ENCODE assay signal across 12 mouse cellular contexts in the genomic region with DNA sequence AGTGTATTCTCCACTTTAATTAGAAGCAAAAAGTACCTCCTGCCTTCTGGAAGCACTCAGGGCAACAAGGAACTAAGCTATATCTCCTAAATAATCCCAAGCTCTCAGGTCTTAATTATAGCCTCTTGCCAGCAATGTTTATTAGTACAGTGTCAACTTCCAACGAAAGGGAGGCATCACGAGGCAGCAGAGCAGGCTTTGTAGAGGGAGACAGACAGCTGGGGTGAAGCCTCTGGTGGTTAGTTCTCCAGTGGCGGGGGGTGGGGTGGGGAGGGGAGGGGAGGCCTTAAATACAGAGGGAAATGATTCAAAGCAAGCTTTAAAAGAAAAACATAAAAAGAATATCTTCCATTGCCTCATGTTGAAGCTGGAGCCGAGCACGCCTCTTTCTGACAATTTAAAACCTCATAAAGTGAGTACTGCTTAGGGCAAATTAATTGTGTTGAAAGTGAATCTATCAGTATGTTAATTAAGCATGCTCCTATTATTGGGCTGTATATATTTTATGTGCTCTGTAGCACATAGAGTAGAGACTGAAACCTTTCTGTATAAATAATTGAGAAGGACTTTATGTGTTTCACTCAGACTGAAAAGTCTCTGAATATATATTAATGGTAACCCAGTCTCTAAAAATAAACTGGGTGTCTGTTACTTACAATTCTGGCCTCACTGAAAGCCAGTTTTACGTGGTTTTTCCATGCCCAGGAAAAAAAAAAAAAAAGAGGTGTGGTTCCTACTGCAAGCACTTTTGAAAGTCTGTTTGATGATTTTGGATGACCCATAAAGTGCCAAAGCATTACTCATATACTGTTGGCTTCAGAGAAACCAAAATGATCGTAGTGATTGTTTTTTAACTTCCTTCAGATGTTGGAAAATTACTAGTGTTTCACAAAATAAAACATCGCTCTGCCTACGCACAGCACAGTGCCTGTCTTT. TPM values are rescaled to one million over a fixed set of nuclear protein-coding genes. Genes with fewer than 3 reads are reported as not detected.
DNase-seq lines count a peak whose midpoint lies in the region; ATAC-seq and TF ChIP-seq lines count a peak whose summit lies in the region.
"Had no signal": no experiment of that assay in that cellular context is flagged by ENCODE, and none has a peak within 500 bp of the region (broad histone marks: within the 10 kb centered on the region; RNA-seq: fewer than 3 reads in every experiment).

No protein-coding gene starts in this region.

- no peaks in the 10 kb centered on the region for H3K9me3 ChIP-seq in forebrain, embryonic 13.5 days (replicated peaks)
- H3K9me3 ChIP-seq in forebrain, embryonic 10.5 days = no peaks in the 10 kb centered on the region
- no peaks in the 10 kb centered on the region for H3K9me3 ChIP-seq in neural tube, embryonic 15.5 days (replicated peaks)
- H3K9me3 ChIP-seq: embryonic facial prominence, embryonic 12.5 days; liver, embryonic 13.5 days; stomach, embryonic 15.5 days had no signal

- H3K27ac ChIP-seq in forebrain, embryonic 13.5 days = no peak overlapping the region
- no peak overlapping the region for H3K27ac ChIP-seq in forebrain, embryonic 10.5 days
- no peak overlapping the region for H3K27ac ChIP-seq in neural tube, embryonic 15.5 days (replicated peaks)
- H3K27ac ChIP-seq: embryonic facial prominence, embryonic 12.5 days; liver, embryonic 13.5 days; stomach, embryonic 15.5 days had no signal

- no peak overlapping the region for H3K4me2 ChIP-seq in forebrain, embryonic 13.5 days
- H3K4me2 ChIP-seq in neural tube, embryonic 15.5 days = peak overlapping the region; percentile 13
- H3K4me2 ChIP-seq: embryonic facial prominence, embryonic 12.5 days; liver, embryonic 13.5 days; stomach, embryonic 15.5 days had no signal

- 43% methylated on average over 9 of the region's 9 CpGs for WGBS in forebrain, embryonic 13.5 days
- 77% methylated on average over 9 of the region's 9 CpGs for WGBS in forebrain, embryonic 10.5 days
- WGBS in lung, adult 2 months = 33% methylated on average over 9 of the region's 9 CpGs
- 40% methylated on average over 9 of the region's 9 CpGs for WGBS in neural tube, embryonic 15.5 days

- DNase-seq in forebrain, embryonic 10.5 days (ENCODE audit: extremely low spot score, low spot score) = no peak
- peak; percentile 21 for DNase-seq in lung, postnatal 36 days
- no peak for DNase-seq in lung, adult 2 months
- peak; percentile 29 for DNase-seq in forelimb bud, embryonic 11.5 days (ENCODE audit: low read depth, low spot score)
- DNase-seq in gastrocnemius, postnatal 14 days = no peak
- DNase-seq: liver, embryonic 13.5 days had no signal

- peak; percentile 65; the same call in 1 of the 2 replicates for ATAC-seq in forebrain, embryonic 13.5 days
- ATAC-seq in neural tube, embryonic 15.5 days (ENCODE audit: low FRiP score) = peak; percentile 82; the same call in 1 of the 2 replicates
- no peak for ATAC-seq in erythroid progenitor cell, adult 5-6 weeks (replicated peaks; ENCODE audit: low FRiP score, poor library complexity, severe bottlenecking)
- ATAC-seq: hindbrain, embryonic 16.5 days had no signal

- H3K27me3 ChIP-seq in forebrain, embryonic 13.5 days = no peaks in the 10 kb centered on the region
- H3K27me3 ChIP-seq in forebrain, embryonic 10.5 days (ENCODE audit: poor library complexity, severe bottlenecking) = no peaks in the 10 kb centered on the region
- no peaks in the 10 kb centered on the region for H3K27me3 ChIP-seq in neural tube, embryonic 15.5 days (replicated peaks)
- H3K27me3 ChIP-seq: embryonic facial prominence, embryonic 12.5 days; liver, embryonic 13.5 days; stomach, embryonic 15.5 days had no signal

- TF ChIP-seq POLR2A in lung, adult 2 months (IDR thresholded peaks at IDR 0.05; ENCODE audit: borderline replicate concordance, extremely low read depth, low read depth, low read length) = no peak

- H3K36me3 ChIP-seq in forebrain, embryonic 13.5 days (ENCODE audit: poor library complexity, severe bottlenecking) = no peaks in the 10 kb centered on the region
- H3K36me3 ChIP-seq in forebrain, embryonic 10.5 days (replicated peaks) = no peaks in the 10 kb centered on the region
- no peaks in the 10 kb centered on the region for H3K36me3 ChIP-seq in neural tube, embryonic 15.5 days
- H3K36me3 ChIP-seq: embryonic facial prominence, embryonic 12.5 days; liver, embryonic 13.5 days; stomach, embryonic 15.5 days had no signal

- H3K4me3 ChIP-seq in forebrain, embryonic 13.5 days = no peak overlapping the region
- no peak overlapping the region for H3K4me3 ChIP-seq in forebrain, embryonic 10.5 days
- no peak overlapping the region for H3K4me3 ChIP-seq in lung, adult 2 months (replicated peaks; ENCODE audit: extremely low read depth, low read depth, low read length)
- no peak overlapping the region for H3K4me3 ChIP-seq in neural tube, embryonic 15.5 days (replicated peaks)
- H3K4me3 ChIP-seq: embryonic facial prominence, embryonic 12.5 days; liver, embryonic 13.5 days; stomach, embryonic 15.5 days had no signal

- H3K9ac ChIP-seq in forebrain, embryonic 13.5 days = no peak overlapping the region
- no peak overlapping the region for H3K9ac ChIP-seq in neural tube, embryonic 15.5 days (replicated peaks)
- H3K9ac ChIP-seq: embryonic facial prominence, embryonic 12.5 days; liver, embryonic 13.5 days; stomach, embryonic 15.5 days had no signal

- intact Hi-C loops in gastrocnemius, postnatal 14 days (cut with DNase I; ENCODE audit: low total_unique reads) = no loop called here

- peaks cover 6% of the 10 kb centered on the region; the same call in 1 of the 2 replicates for H3K4me1 ChIP-seq in forebrain, embryonic 13.5 days
- H3K4me1 ChIP-seq in forebrain, embryonic 10.5 days = peaks cover 4% of the 10 kb centered on the region; the same call in 1 of the 2 replicates
- H3K4me1 ChIP-seq in lung, adult 2 months (ENCODE audit: control insufficient read depth, insufficient read depth, low read length) = no peaks in the 10 kb centered on the region
- no peaks in the 10 kb centered on the region for H3K4me1 ChIP-seq in neural tube, embryonic 15.5 days
- H3K4me1 ChIP-seq: embryonic facial prominence, embryonic 12.5 days; liver, embryonic 13.5 days; stomach, embryonic 15.5 days had no signal

- TF ChIP-seq CTCF in lung, adult 2 months (IDR thresholded peaks at IDR 0.05; ENCODE audit: insufficient read depth, low read length) = no peak

RNA-seq across cellular contexts. Expression of gene Sucnr1, which starts 42.5 kb away (rescaled TPM):
- not detected in 2 replicates for polyA plus RNA-seq in forebrain, embryonic 13.5 days (2015; fragmentation: Nextera tagmentation; extraction: Ambion mirVana)
- polyA plus RNA-seq in forebrain, embryonic 10.5 days (2016; fragmentation: Nextera tagmentation; extraction: Ambion mirVana) = not detected in 2 replicates
- polyA plus RNA-seq in lung, adult 2 months (2012; rRNA removed) = 0.14 and 0.32 TPM in 2 replicates
- polyA plus RNA-seq in neural tube, embryonic 15.5 days (2015; fragmentation: Nextera tagmentation; extraction: Ambion mirVana) = not detected in 2 replicates
- total RNA-seq in erythroid progenitor cell, adult 5-6 weeks (2015; ENCODE audit: low replicate concordance) = not detected in 2 replicates
- not detected in 2 replicates for total RNA-seq in erythroid progenitor cell, adult 5-6 weeks (2017; ENCODE audit: low replicate concordance)
- under 1 TPM in 1 of 2 experiments, not detected in 1; 0.16 TPM for total RNA-seq in gastrocnemius, postnatal 14 days (2021)
- polyA plus RNA-seq: embryonic facial prominence, embryonic 12.5 days; hindbrain, embryonic 16.5 days had no signal

Comparison
In these comparisons a context has a peak if more than half of its experiments do, and no peak if none do; other contexts are left out.
1. DNase-seq: peak in lung, postnatal 36 days (single experiment) and forelimb bud, embryonic 11.5 days (single experiment); none in forebrain, embryonic 10.5 days (single experiment), lung, adult 2 months (single experiment) and gastrocnemius, postnatal 14 days (single experiment).